Mouse (Mus musculus) forebrain, embryonic 11.5 days (tissue): Measurements from ENCODE around the gene Sgta. TPM values are rescaled to one million over a fixed set of nuclear protein-coding genes. Genes with fewer than 3 reads are reported as not detected.
A peak's percentile ranks its signal among the peaks of the same experiment; 100 is the strongest.

Source experiments
- ATAC-seq: fragments of 200-750 bp; cut with Nextera tagmentation; replicated peaks from 2 replicates; pipeline ENCODE4 v1.8.0; 2017; ENCODE audit warnings: moderate TSS enrichment; ENCODE audit not compliant: low FRiP score
- DNase-seq: peaks from one replicate; pipeline ENCODE4 v3.0.0-alpha.2; 2017; ENCODE audit warnings: low spot score
- H3K27ac ChIP-seq: fragments of 300-500 bp; sonication (generic); 2 replicates; pipeline ENCODE4 v1.5.1; 2014; ENCODE audit warnings: low read depth, low read length
- H3K27me3 ChIP-seq: fragments of 300-500 bp; sonication (generic); 2 replicates; pipeline ENCODE4 v1.6.1; 2014; ENCODE audit warnings: mild to moderate bottlenecking, low read length, mixed read lengths; ENCODE audit not compliant: control insufficient read depth, insufficient read depth
- H3K36me3 ChIP-seq: fragments of 300-500 bp; sonication (generic); 2 replicates; pipeline ENCODE4 v1.6.1; 2014; ENCODE audit warnings: mild to moderate bottlenecking, low read length, moderate library complexity, mixed read lengths; ENCODE audit not compliant: control insufficient read depth, insufficient read depth
- H3K4me1 ChIP-seq: fragments of 300-500 bp; sonication (generic); replicated peaks from 2 replicates; pipeline ENCODE4 v1.6.1; 2014; ENCODE audit warnings: low read length, mixed read lengths; ENCODE audit not compliant: control insufficient read depth, insufficient read depth
- H3K4me2 ChIP-seq: fragments of 300-500 bp; sonication (generic); 2 replicates; pipeline ENCODE4 v1.6.1; 2014; ENCODE audit warnings: low read depth, mild to moderate bottlenecking, low read length, moderate library complexity, mixed read lengths; ENCODE audit not compliant: severe bottlenecking
- H3K4me3 ChIP-seq: fragments of 300-500 bp; sonication (generic); 2 replicates; pipeline ENCODE4 v1.5.1; 2014; ENCODE audit warnings: low read depth, low read length
- H3K9ac ChIP-seq: fragments of 300-500 bp; sonication (generic); 2 replicates; pipeline ENCODE4 v1.6.1; 2014; ENCODE audit warnings: low read length
- H3K9me3 ChIP-seq: fragments of 300-500 bp; sonication (generic); 2 replicates; pipeline ENCODE4 v1.6.1; 2016; ENCODE audit warnings: low read length, mixed read lengths; ENCODE audit not compliant: control insufficient read depth
- WGBS: fragments of 180-500 bp; shearing (Covaris S2); extraction: QIAGEN DNeasy Blood & Tissue Kit; methylation state at CpG from one replicate; pipeline ENCODE4 v1.1.7; 2014; 5-methylcytosine and 5-hydroxymethylcytosine counted together
- microRNA-seq: library from miRNA; unstranded; fragments of <30 nt; microRNA quantifications from one replicate; pipeline ENCODE4, GENCODE M21; 2016; ENCODE audit not compliant: insufficient number of aligned reads
- polyA plus RNA-seq: library from polyadenylated mRNA; unstranded; fragments of >200 nt; fragmentation: Nextera tagmentation; extraction: Ambion mirVana; gene quantifications from 2 replicates; pipeline ENCODE4 v1.2.1, GENCODE M21; 2014

Sgta gene
- polyA plus RNA-seq, 1 experiment from 2014 or later: 265 TPM

- Histone ChIP-seq H3K4me3 (no peak overlapping the region), H3K4me1 (peaks cover 7% of the 10 kb centered on the region), H3K36me3 (no peaks in the 10 kb centered on the region), H3K4me2 (no peak overlapping the region), H3K9ac (no peak overlapping the region), H3K9me3 (no peaks in the 10 kb centered on the region; the same call in 1 of the 2 replicates), H3K27me3 (no peaks in the 10 kb centered on the region; the same call in 1 of the 2 replicates), H3K27ac (no peak overlapping the region)
- ATAC-seq: no peak
- WGBS: 96% methylated on average over 8 of the region's 8 CpGs
- no peak for DNase-seq
Observed at GRCm38 (mm10) chr10:80996501-80996900, 63.5 kb downstream of the Sgta start.

GRCm38 (mm10) chr10:80995091-80995632 lies 64.8 kb downstream of the Sgta start:
- 12% methylated on average over 21 of the region's 21 CpGs for WGBS
- peaks cover 3% of the 10 kb centered on the region; the same call in 1 of the 2 replicates for H3K4me1 ChIP-seq
- no peak overlapping the region for H3K9ac ChIP-seq
- DNase-seq (peak; percentile 87), ATAC-seq (0 out of 2 replicates have a peak, but pooled peaks have one; percentile 24)
- no peak overlapping the region for H3K4me2 ChIP-seq
- H3K4me3 ChIP-seq: no peak overlapping the region
- H3K36me3 ChIP-seq: no peaks in the 10 kb centered on the region
- H3K9me3 ChIP-seq: no peaks in the 10 kb centered on the region; the same call in 1 of the 2 replicates
- H3K27ac ChIP-seq: no peak overlapping the region
- H3K27me3 ChIP-seq: no peaks in the 10 kb centered on the region; the same call in 1 of the 2 replicates

GRCm38 (mm10) chr10:80994621-80995020 lies 65.4 kb downstream of the Sgta start:
- no peak overlapping the region for H3K9ac ChIP-seq
- H3K4me2 ChIP-seq: no peak overlapping the region

More at GRCm38 (mm10) chr10:80994621-80995020, 65.4 kb downstream of the Sgta start:
- Histone ChIP-seq H3K27ac (no peak overlapping the region), H3K9me3 (no peaks in the 10 kb centered on the region; the same call in 1 of the 2 replicates), H3K4me3 (no peak overlapping the region), H3K4me1 (peaks cover 3% of the 10 kb centered on the region; the same call in 1 of the 2 replicates), H3K27me3 (no peaks in the 10 kb centered on the region; the same call in 1 of the 2 replicates), H3K36me3 (no peaks in the 10 kb centered on the region)
- no peak for ATAC-seq
- 59% methylated on average over 4 of the region's 4 CpGs for WGBS
- DNase-seq: no peak

Small RNA genes lying within 50 kb of the gene (microRNA-seq; reads per million reads assigned to microRNA genes)
- gene Mir5615-1 (not detected), gene Mir5615-2 (not detected)

Other genes with a start within 250 kb of the Sgta start
- gene Jsrp1, start 246.7 kb downstream of the Sgta start, polyA plus RNA-seq: 0.47 and 0.59 TPM in 2 replicates
- 1,775 and 1,994 TPM in 2 replicates for gene Oaz1, start 233.5 kb downstream of the Sgta start, polyA plus RNA-seq
- gene Lingo3, start 216.1 kb downstream of the Sgta start, polyA plus RNA-seq: 1.2 and 2.1 TPM in 2 replicates
- 308 and 322 TPM in 2 replicates for gene Lsm7, start 205.0 kb downstream of the Sgta start, polyA plus RNA-seq
- gene Sppl2b, start 204.9 kb downstream of the Sgta start, polyA plus RNA-seq: 37.0 and 39.8 TPM in 2 replicates
- 0.08 and 0.12 TPM in 2 replicates for gene Tmprss9, start 188.3 kb downstream of the Sgta start, polyA plus RNA-seq
- gene Timm13, start 159.2 kb downstream of the Sgta start, polyA plus RNA-seq: 313 and 317 TPM in 2 replicates
- gene Lmnb2, start 141.9 kb downstream of the Sgta start, polyA plus RNA-seq: 29.8 and 30.9 TPM in 2 replicates
- 10.7 and 13.0 TPM in 2 replicates for gene Gadd45b, start 130.1 kb downstream of the Sgta start, polyA plus RNA-seq
- gene Gng7, start 45.2 kb downstream of the Sgta start, polyA plus RNA-seq: 8.0 and 9.2 TPM in 2 replicates
- 1.5 and 2.2 TPM in 2 replicates for gene Diras1, start 34.5 kb downstream of the Sgta start, polyA plus RNA-seq
- 19.4 and 21.6 TPM in 2 replicates for gene Slc39a3, start 22.8 kb downstream of the Sgta start, polyA plus RNA-seq
- gene Thop1, start 9.9 kb upstream of the Sgta start, polyA plus RNA-seq: 76.1 and 78.9 TPM in 2 replicates
- 0.33 and 0.49 TPM in 2 replicates for gene Creb3l3, start 38.7 kb upstream of the Sgta start, polyA plus RNA-seq
- gene Map2k2, start 45.7 kb upstream of the Sgta start, polyA plus RNA-seq: 212 and 232 TPM in 2 replicates
- 8.8 and 10.1 TPM in 2 replicates for gene Zbtb7a, start 75.0 kb upstream of the Sgta start, polyA plus RNA-seq
- gene Pias4, start 107.7 kb upstream of the Sgta start, polyA plus RNA-seq: 54.0 and 65.0 TPM in 2 replicates
- 467 and 501 TPM in 2 replicates for gene Eef2, start 116.5 kb upstream of the Sgta start, polyA plus RNA-seq
- gene Dapk3, start 122.8 kb upstream of the Sgta start, polyA plus RNA-seq: 54.8 and 59.3 TPM in 2 replicates
- not detected in 2 replicates for gene 4930442H23Rik, start 123.7 kb upstream of the Sgta start, polyA plus RNA-seq
- gene Nmrk2, start 141.9 kb upstream of the Sgta start, polyA plus RNA-seq: not detected in 2 replicates
- gene Atcay, start 170.7 kb upstream of the Sgta start, polyA plus RNA-seq: 20.9 and 23.2 TPM in 2 replicates
- 5.3 and 6.4 TPM in 2 replicates for gene Zfr2, start 173.0 kb upstream of the Sgta start, polyA plus RNA-seq
- 2.6 and 4.0 TPM in 2 replicates for gene Matk, start 192.8 kb upstream of the Sgta start, polyA plus RNA-seq
- gene Mrpl54, start 206.8 kb upstream of the Sgta start, polyA plus RNA-seq: 147 and 154 TPM in 2 replicates
- 36.2 and 42.0 TPM in 2 replicates for gene Apba3, start 206.8 kb upstream of the Sgta start, polyA plus RNA-seq
- gene Tjp3, start 231.4 kb upstream of the Sgta start, polyA plus RNA-seq: 10.1 and 11.9 TPM in 2 replicates
- 74.1 and 74.9 TPM in 2 replicates for gene Pip5k1c, start 232.8 kb upstream of the Sgta start, polyA plus RNA-seq